Mouse (Mus musculus) activated CD4-positive, CD25-positive, alpha-beta regulatory T cell, adult 4 months (primary cell): ENCODE measurements around the gene OR5BS1P. TPM values are rescaled to one million over a fixed set of nuclear protein-coding genes. Genes with fewer than 3 reads are reported as not detected.
"Not testable (repeated sequence)": the region's sequence is repeated elsewhere in the genome, so short reads cannot be mapped to it uniquely, and the experiment has no call there.

Experiments
- ATAC-seq: one replicate; pipeline ENCODE4 v1.8.0; 2017
- polyA plus RNA-seq, 2 experiments: library from polyadenylated mRNA; unstranded; fragments of 100-300 nt; shearing (Covaris generic); gene quantifications; one replicate each; pipeline ENCODE4 v1.2.1; 2017

The OR5BS1P gene
- polyA plus RNA-seq, 2 experiments from 2014 or later, result 0.07 TPM; not detected in 1

- ATAC-seq, result no peak
These were observed 37.6 kb downstream of the OR5BS1P start for GRCm38 (mm10) chr15:98507321-98507720.

GRCm38 (mm10) chr15:98509387-98509786 lies 39.7 kb downstream of the OR5BS1P start:
- no peak for ATAC-seq

- ATAC-seq, result peak; percentile 24
These were observed 41.0 kb downstream of the OR5BS1P start for GRCm38 (mm10) chr15:98510438-98511385.

GRCm38 (mm10) chr15:98511386-98511928 lies 41.8 kb downstream of the OR5BS1P start:
- ATAC-seq, result peak; percentile 22

GRCm38 (mm10) chr15:98512232-98512631 lies 42.5 kb downstream of the OR5BS1P start:
- ATAC-seq, result no peak

GRCm38 (mm10) chr15:98512799-98513321 lies 43.2 kb downstream of the OR5BS1P start:
- no peak for ATAC-seq

GRCm38 (mm10) chr15:98513676-98514075 lies 44.0 kb downstream of the OR5BS1P start:
- not testable (repeated sequence) for ATAC-seq

GRCm38 (mm10) chr15:98514146-98514545 lies 44.5 kb downstream of the OR5BS1P start:
- ATAC-seq, result peak; percentile 70

GRCm38 (mm10) chr15:98514845-98515244 lies 45.1 kb downstream of the OR5BS1P start:
- not testable (repeated sequence) for ATAC-seq

- no peak for ATAC-seq
These were observed 48.0 kb downstream of the OR5BS1P start for GRCm38 (mm10) chr15:98517380-98518355.

- no peak for ATAC-seq
These were observed 51.5 kb downstream of the OR5BS1P start for GRCm38 (mm10) chr15:98521245-98521644.

GRCm38 (mm10) chr15:98526057-98526456 lies 56.4 kb downstream of the OR5BS1P start:
- no peak for ATAC-seq

GRCm38 (mm10) chr15:98527056-98527771 lies 57.5 kb downstream of the OR5BS1P start:
- ATAC-seq, result no peak

- ATAC-seq, result no peak
These were observed 58.4 kb downstream of the OR5BS1P start for GRCm38 (mm10) chr15:98528066-98528563.

Other genes with a start within 250 kb of the OR5BS1P start
- gene Gm44579, start 248.9 kb upstream of the OR5BS1P start, polyA plus RNA-seq, result not detected
- not detected for gene Olfr287, start 248.8 kb upstream of the OR5BS1P start, polyA plus RNA-seq
- gene Olfr286, start 235.4 kb upstream of the OR5BS1P start, polyA plus RNA-seq, result not detected
- not detected for gene H1fnt, start 212.6 kb upstream of the OR5BS1P start, polyA plus RNA-seq
- not detected for gene Zfp641, start 173.7 kb upstream of the OR5BS1P start, polyA plus RNA-seq
- gene Olfr285, start 152.5 kb upstream of the OR5BS1P start, polyA plus RNA-seq, result not detected
- gene Olfr284, start 128.9 kb upstream of the OR5BS1P start, polyA plus RNA-seq, result not detected
- gene Olfr283, start 89.0 kb upstream of the OR5BS1P start, polyA plus RNA-seq, result not detected
- not detected for gene Olfr282, start 38.7 kb upstream of the OR5BS1P start, polyA plus RNA-seq
- not detected for gene Olfr281, start 17.3 kb upstream of the OR5BS1P start, polyA plus RNA-seq
- gene Lalba, start 12.8 kb downstream of the OR5BS1P start, polyA plus RNA-seq, result not detected
- gene Olfr279, start 22.5 kb downstream of the OR5BS1P start, polyA plus RNA-seq, result not detected
- 10 to 100 TPM; 29.0 to 35.9 TPM for gene Kansl2, start 64.4 kb downstream of the OR5BS1P start, polyA plus RNA-seq
- gene Ccnt1, start 101.0 kb downstream of the OR5BS1P start, polyA plus RNA-seq, result 10 to 100 TPM; 71.1 to 73.1 TPM
- gene 4930415O20Rik, start 101.1 kb downstream of the OR5BS1P start, polyA plus RNA-seq, result not detected
- under 1 TPM; 0.36 to 0.56 TPM for gene Adcy6, start 140.2 kb downstream of the OR5BS1P start, polyA plus RNA-seq
- gene Cacnb3, start 160.9 kb downstream of the OR5BS1P start, polyA plus RNA-seq, result under 1 TPM in 1 of 2 experiments, not detected in 1; 0.19 TPM
- gene Ddx23, start 193.0 kb downstream of the OR5BS1P start, polyA plus RNA-seq, result 10 to 100 TPM; 22.8 to 27.3 TPM
- gene Rnd1, start 207.6 kb downstream of the OR5BS1P start, polyA plus RNA-seq, result 1 to 10 TPM in 1 of 2 experiments, under 1 TPM in 1; 0.50 to 1.5 TPM
- gene Ccdc65, start 238.3 kb downstream of the OR5BS1P start, polyA plus RNA-seq, result under 1 TPM in 1 of 2 experiments, not detected in 1; 0.62 TPM